Mouse (Mus musculus) adrenal gland, adult 2 months (tissue): ENCODE data around the gene Fyn. TPM values are rescaled to one million over a fixed set of nuclear protein-coding genes. Genes with fewer than 3 reads are reported as not detected.

Source experiments
- DNase-seq: peaks from one replicate; pipeline ENCODE4 v3.0.0; 2021
- polyA plus RNA-seq: library from polyadenylated mRNA; depleted of rRNA; stranded (reverse); fragments of >200 nt; gene quantifications from 2 replicates; pipeline ENCODE4 v1.2.3, GENCODE M21; 2012
- total RNA-seq, 2 experiments: library from RNA; stranded (reverse); gene quantifications; 2 replicates each; pipeline ENCODE4 v1.2.3; 2021

Fyn gene
- total and polyA plus RNA-seq, 3 experiments: 22.7 to 56.2 (median 37.9) TPM

- no peak for DNase-seq
Measured at GRCm38 (mm10) chr10:39443122-39443521, 74.5 kb downstream of the Fyn start.

GRCm38 (mm10) chr10:39443947-39444346 is 75.3 kb downstream of the Fyn start:
- no peak for DNase-seq

GRCm38 (mm10) chr10:39445870-39446269 is 77.2 kb downstream of the Fyn start:
- DNase-seq: no peak

- no peak for DNase-seq
Measured at GRCm38 (mm10) chr10:39446706-39447105, 78.1 kb downstream of the Fyn start.

GRCm38 (mm10) chr10:39449179-39449578 is 80.5 kb downstream of the Fyn start:
- DNase-seq: no peak

GRCm38 (mm10) chr10:39450356-39450755 is 81.7 kb downstream of the Fyn start:
- DNase-seq: no peak

GRCm38 (mm10) chr10:39451065-39451464 is 82.4 kb downstream of the Fyn start:
- peak; percentile 26 for DNase-seq

GRCm38 (mm10) chr10:39451918-39452624 is 83.4 kb downstream of the Fyn start:
- no peak for DNase-seq

- DNase-seq: no peak
Measured at GRCm38 (mm10) chr10:39455344-39455743, 86.7 kb downstream of the Fyn start.

GRCm38 (mm10) chr10:39455857-39456620 is 87.4 kb downstream of the Fyn start:
- no peak for DNase-seq

- no peak for DNase-seq
Measured at GRCm38 (mm10) chr10:39456776-39457175, 88.1 kb downstream of the Fyn start.

- DNase-seq: no peak
Measured at GRCm38 (mm10) chr10:39457281-39457680, 88.6 kb downstream of the Fyn start.

GRCm38 (mm10) chr10:39458766-39459699 is 90.4 kb downstream of the Fyn start:
- DNase-seq: peak; percentile 77

- no peak for DNase-seq
Measured at GRCm38 (mm10) chr10:39460621-39461020, 92.0 kb downstream of the Fyn start.

GRCm38 (mm10) chr10:39461909-39462308 is 93.3 kb downstream of the Fyn start:
- no peak for DNase-seq

- no peak for DNase-seq
Measured at GRCm38 (mm10) chr10:39462711-39463110, 94.1 kb downstream of the Fyn start.

- no peak for DNase-seq
Measured at GRCm38 (mm10) chr10:39464383-39464782, 95.7 kb downstream of the Fyn start.

- peak; percentile 40 for DNase-seq
Measured at GRCm38 (mm10) chr10:39467317-39467716, 98.7 kb downstream of the Fyn start.

GRCm38 (mm10) chr10:39467821-39468220 is 99.2 kb downstream of the Fyn start:
- DNase-seq: no peak

- DNase-seq: no peak
Measured at GRCm38 (mm10) chr10:39468576-39468975, 99.9 kb downstream of the Fyn start.

GRCm38 (mm10) chr10:39469341-39469740 is 100.7 kb downstream of the Fyn start:
- no peak for DNase-seq

GRCm38 (mm10) chr10:39470321-39470720 is 101.7 kb downstream of the Fyn start:
- peak; percentile 59 for DNase-seq
